Mouse (Mus musculus) layer of hippocampus, adult 2 months (tissue): ENCODE measurements at regions not wholly inside any gene's neighbourhood (a gene's known extent, or its start where the extent isn't known, plus 50 kb on each side); places are given as distances from the start of the nearest gene placed in this dataset.

ENCODE experiments used
- DNase-seq, 2 experiments: peaks; one replicate each; pipeline ENCODE4 v3.0.0; 2022; ENCODE audit warnings: low spot score in 2 of 2
- H3K27ac ChIP-seq: fragments of 200-600 bp; 2 replicates; pipeline ENCODE4 v1.8.1; 2022
- H3K4me3 ChIP-seq: fragments of 200-600 bp; 2 replicates; pipeline ENCODE4 v1.8.1; 2022; ENCODE audit warnings: mild to moderate bottlenecking
- CTCF ChIP-seq: fragments of 200-600 bp; conservative IDR thresholded peaks from 2 replicates; pipeline ENCODE4 v1.8.1; 2022; ENCODE audit warnings: antibody characterized with exemption, mild to moderate bottlenecking, moderate library complexity

DNA sequence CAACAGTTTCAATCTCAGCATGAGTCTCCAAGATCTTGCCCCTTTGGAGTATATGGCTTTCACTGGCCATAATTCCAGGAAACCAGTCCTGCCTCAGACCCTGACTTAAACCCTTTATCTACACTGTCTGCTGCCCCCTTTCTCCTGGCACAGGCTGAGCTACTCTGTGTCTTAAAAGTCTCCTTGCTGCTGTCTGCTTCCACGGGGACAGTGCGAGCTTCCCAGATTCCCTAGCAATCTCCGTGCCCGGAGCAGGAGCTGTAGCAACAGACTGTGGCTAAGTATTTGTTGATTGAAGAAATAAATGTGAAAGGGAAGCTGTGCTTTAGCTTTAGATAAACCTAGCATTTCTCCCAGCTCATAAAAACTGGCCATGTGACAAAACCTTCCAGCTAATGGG, 95.2 kb upstream of the Ptch1 start:
- no peak for TF ChIP-seq CTCF
- H3K27ac ChIP-seq: no peak overlapping the region
- no peak for DNase-seq
- H3K4me3 ChIP-seq: no peak overlapping the region

- Histone ChIP-seq H3K4me3 (no peak overlapping the region), H3K27ac (no peak overlapping the region)
- no peak for TF ChIP-seq CTCF
- no peak for DNase-seq
Observed at GRCm38 (mm10) chr13:63669031-63669430, 95.6 kb upstream of the Ptch1 start.

DNA sequence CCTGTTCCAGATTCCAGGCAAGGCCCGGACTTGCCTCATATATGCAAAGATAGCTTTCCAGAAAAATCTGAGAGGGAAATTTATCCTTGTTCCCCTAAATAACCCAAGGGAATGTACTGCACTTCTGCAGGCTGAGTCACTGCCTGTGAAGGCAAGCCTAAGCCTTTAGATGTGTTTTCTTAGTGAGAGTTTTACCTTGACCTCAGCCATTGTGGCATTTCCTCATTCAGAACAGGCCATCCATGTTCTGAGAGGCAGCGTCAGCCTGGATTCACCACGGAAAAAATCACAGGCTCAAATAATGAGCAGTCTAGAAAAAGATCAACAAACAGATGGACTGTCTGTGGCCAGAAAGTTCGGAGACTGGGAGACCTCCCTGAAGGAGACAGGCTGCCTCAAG, 99.0 kb upstream of the Ptch1 start:
- Histone ChIP-seq H3K27ac (no peak overlapping the region), H3K4me3 (no peak overlapping the region)
- DNase-seq: no peak
- TF ChIP-seq CTCF: no peak

- H3K4me3 ChIP-seq: no peak overlapping the region
- no peak overlapping the region for H3K27ac ChIP-seq
- no peak for TF ChIP-seq CTCF
- DNase-seq: no peak
Observed at GRCm38 (mm10) chr13:63677696-63678095, 104.3 kb upstream of the Ptch1 start.

DNA sequence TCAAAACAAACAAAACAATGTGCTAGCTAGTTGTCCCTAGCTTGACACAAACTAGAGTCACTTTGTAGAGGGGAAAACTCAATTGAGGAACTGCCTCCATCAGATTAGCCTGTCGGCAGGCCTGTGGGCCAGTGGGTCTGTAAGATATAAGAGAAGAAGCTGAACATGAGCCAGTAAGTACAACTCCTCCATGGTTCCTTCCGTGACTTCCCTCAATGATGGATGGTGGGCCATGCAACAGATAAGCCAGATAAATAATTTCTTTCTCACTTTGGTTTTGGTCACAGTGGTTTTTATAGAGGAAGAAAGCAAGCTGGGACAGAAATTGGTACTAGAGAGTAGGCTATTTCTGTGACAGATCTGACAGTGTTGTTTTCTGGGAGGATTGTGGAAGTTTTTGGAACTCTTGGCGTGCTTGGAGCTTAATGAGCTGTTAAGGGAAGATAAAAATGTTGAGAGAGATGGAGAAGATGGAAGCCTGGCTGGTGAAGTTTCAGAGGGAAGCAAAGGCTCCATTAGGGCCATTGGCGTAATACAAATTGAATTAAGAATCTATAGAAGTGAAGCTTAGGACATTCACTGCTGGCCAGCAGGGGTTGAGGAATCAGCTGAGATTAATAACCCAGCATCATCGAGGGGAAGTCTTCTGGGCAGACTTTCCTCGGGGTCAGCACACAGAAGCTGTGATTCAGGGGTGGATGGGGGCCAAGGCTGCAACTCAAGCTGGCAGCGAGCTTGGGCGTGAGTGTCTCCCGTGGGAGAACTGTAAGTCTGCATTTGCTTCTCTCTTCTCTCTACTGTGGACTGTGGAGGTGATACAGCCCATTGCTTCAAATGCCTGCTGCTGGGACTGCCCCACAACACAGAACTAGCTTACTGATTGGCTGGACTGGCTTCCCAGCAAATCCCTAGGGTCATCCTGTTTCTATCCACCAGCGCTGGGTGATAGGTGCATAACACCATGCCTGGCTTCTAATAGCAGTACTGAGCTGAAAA, 105.2 kb upstream of the Ptch1 start:
- no peak for DNase-seq
- H3K27ac ChIP-seq: no peak overlapping the region
- no peak overlapping the region for H3K4me3 ChIP-seq
- TF ChIP-seq CTCF: no peak

GRCm38 (mm10) chr13:63682341-63682740, 108.9 kb upstream of the Ptch1 start:
- no peak for DNase-seq
- no peak overlapping the region for H3K4me3 ChIP-seq
- no peak for TF ChIP-seq CTCF

GRCm38 (mm10) chr13:63691974-63692373, 118.6 kb upstream of the Ptch1 start:
- peak overlapping the region; percentile 61 for H3K27ac ChIP-seq
- no peak overlapping the region for H3K4me3 ChIP-seq
- no peak for TF ChIP-seq CTCF
- DNase-seq: peak; percentile 15 to 59

More at GRCm38 (mm10) chr13:63682341-63682740, 108.9 kb upstream of the Ptch1 start:
- no peak overlapping the region for H3K27ac ChIP-seq

- DNase-seq: no peak
- Histone ChIP-seq H3K4me3 (no peak overlapping the region), H3K27ac (no peak overlapping the region)
- TF ChIP-seq CTCF: no peak
Observed at GRCm38 (mm10) chr13:63693636-63694035, 120.2 kb upstream of the Ptch1 start.

GRCm38 (mm10) chr13:63696399-63696798, 118.6 kb upstream of the Ercc6l2 start:
- H3K27ac ChIP-seq: no peak overlapping the region
- DNase-seq: peak; percentile 2 to 14
- TF ChIP-seq CTCF: peak; percentile 73
- H3K4me3 ChIP-seq: no peak overlapping the region

GRCm38 (mm10) chr13:63699624-63700023, 115.4 kb upstream of the Ercc6l2 start:
- Histone ChIP-seq H3K27ac (no peak overlapping the region), H3K4me3 (no peak overlapping the region)
- DNase-seq: no peak
- no peak for TF ChIP-seq CTCF

- no peak for TF ChIP-seq CTCF
- Histone ChIP-seq H3K27ac (no peak overlapping the region), H3K4me3 (no peak overlapping the region)
- DNase-seq: no peak
Observed at GRCm38 (mm10) chr13:63700747-63701146, 114.3 kb upstream of the Ercc6l2 start.

DNA sequence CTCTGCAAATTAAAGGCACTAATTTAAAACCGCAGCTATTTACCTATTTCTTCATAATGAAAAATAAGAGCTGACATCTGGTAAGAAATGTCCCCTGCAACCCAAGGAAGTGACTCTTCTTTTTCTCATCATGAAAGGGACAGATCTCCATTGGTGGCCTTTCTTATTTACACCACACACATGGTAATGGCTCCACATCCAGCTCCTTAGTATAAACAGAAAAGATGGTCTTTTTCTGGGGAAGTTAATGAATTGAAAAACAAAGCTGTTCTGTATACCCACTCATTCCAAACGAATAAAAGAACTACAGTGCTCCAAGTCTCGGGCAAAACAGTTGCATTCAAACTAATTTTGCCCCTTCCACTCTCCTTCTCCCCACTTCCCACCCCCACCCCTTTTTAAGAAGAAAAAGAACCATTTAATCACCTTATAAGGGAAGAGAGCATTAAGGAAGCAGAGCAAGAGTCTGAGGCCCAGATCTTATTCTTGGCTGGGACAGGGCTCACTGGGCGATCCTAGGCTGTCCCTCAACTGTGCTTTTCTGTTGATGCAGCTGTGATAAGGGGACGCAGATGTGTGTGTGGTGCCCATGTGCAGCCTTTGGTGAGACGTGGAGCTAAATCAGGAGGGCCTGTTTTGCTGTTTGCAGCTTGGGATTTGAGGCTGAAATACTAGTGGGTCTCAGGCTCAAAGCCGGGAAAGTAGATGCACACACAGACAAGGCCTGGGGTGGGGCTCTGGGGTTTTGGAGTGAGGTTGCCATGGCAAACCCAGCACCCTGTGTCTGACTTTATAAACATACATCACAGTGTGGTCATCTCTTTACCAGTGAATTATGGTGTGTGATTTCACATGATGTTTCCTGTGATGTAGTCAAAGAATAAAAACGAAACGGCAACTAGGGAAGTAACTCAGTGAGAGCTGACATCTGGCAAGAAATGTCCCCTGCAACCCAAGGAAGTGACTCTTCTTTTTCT, 113.6 kb upstream of the Ercc6l2 start:
- no peak for DNase-seq

DNA sequence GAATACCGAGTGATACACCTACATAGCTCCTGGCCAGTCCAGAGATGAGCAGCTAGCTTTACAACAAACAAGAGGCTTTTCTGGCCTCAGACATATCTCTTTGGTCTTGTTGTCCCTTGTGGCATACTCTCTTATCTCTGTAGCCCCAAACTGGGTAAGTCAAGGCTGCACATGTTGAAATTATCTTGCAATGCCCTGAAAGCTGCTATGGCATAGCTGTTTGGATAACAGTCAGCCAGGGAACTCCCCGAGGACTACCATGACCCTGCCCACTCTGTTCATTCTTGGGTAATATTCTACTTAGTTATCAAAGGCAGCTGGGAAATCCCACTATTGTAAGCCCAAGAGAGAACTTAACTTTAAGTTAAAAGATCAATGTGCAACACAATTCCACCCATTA, 106.5 kb upstream of the Ercc6l2 start:
- Histone ChIP-seq H3K27ac (no peak overlapping the region), H3K4me3 (no peak overlapping the region)
- DNase-seq: no peak
- TF ChIP-seq CTCF: no peak

More for the DNA sequence above, 113.6 kb upstream of the Ercc6l2 start:
- H3K27ac ChIP-seq: no peak overlapping the region
- H3K4me3 ChIP-seq: no peak overlapping the region
- TF ChIP-seq CTCF: no peak
